ENCODE assay signal across 19 mouse cellular contexts in the genomic region with DNA sequence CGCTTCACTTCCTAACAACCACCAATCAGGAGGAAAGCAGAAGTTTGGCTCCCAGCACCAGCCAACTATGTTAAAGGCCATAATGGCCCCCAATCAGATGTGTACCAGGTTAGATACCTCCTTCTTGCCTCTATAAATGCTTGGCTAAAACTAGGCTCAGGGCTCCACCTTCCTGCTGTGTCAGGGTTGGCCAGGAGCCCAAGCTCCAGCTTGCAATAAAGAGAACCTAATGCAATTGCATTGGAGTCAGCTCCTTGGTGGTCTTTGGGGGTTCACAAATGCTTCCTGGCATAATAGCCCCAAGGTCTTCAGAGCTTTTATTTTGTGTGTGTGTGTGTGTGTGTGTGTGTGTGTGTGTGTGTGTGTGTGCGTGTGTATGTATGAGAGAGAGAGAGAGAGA.
DNase-seq lines count a peak whose midpoint lies in the region; ATAC-seq and TF ChIP-seq lines count a peak whose summit lies in the region.
"Had no signal": no experiment of that assay in that cellular context is flagged by ENCODE, and none has a peak within 500 bp of the region (broad histone marks: within the 10 kb centered on the region; RNA-seq: fewer than 3 reads in every experiment).

No protein-coding gene starts in this region.

- WGBS in heart, postnatal 0 days, result 89% methylated on average over 2 of the region's 2 CpGs
- 84% methylated on average over 2 of the region's 2 CpGs for WGBS in heart, adult 2 months
- 84% methylated on average over 2 of the region's 2 CpGs for WGBS in kidney, adult 2 months
- 100% methylated on average over 1 of the region's 2 CpGs for WGBS in midbrain, postnatal 0 days
- WGBS in midbrain, embryonic 10.5 days, result 96% methylated on average over 1 of the region's 2 CpGs

- no peak for ATAC-seq in heart, postnatal 0 days (ENCODE audit: insufficient read depth, low read depth)
- no peak for ATAC-seq in midbrain, postnatal 0 days (ENCODE audit: low FRiP score)
- ATAC-seq: forebrain, embryonic 13.5 days had no signal

- H3K36me3 ChIP-seq in heart, postnatal 0 days (replicated peaks; ENCODE audit: control insufficient read depth, insufficient read depth, low read length), result no peaks in the 10 kb centered on the region
- H3K36me3 ChIP-seq in heart, adult 2 months (ENCODE audit: control insufficient read depth, insufficient read depth, low read length), result no peaks in the 10 kb centered on the region
- H3K36me3 ChIP-seq in kidney, adult 2 months (ENCODE audit: control insufficient read depth, insufficient read depth, low read length), result no peaks in the 10 kb centered on the region
- no peaks in the 10 kb centered on the region for H3K36me3 ChIP-seq in midbrain, postnatal 0 days (ENCODE audit: insufficient read depth, low read length)
- H3K36me3 ChIP-seq in midbrain, embryonic 10.5 days, result no peaks in the 10 kb centered on the region
- H3K36me3 ChIP-seq: embryonic facial prominence, embryonic 12.5 days; midbrain, embryonic 12.5 days; neural tube, embryonic 12.5 days had no signal

- H3K79me2 ChIP-seq in heart, adult 2 months (replicated peaks; ENCODE audit: control insufficient read depth, insufficient read depth, low read length), result no peaks in the 10 kb centered on the region

- no peaks in the 10 kb centered on the region for H3K27me3 ChIP-seq in heart, postnatal 0 days (ENCODE audit: control insufficient read depth, insufficient read depth, low read length)
- no peaks in the 10 kb centered on the region for H3K27me3 ChIP-seq in heart, adult 2 months (ENCODE audit: control insufficient read depth, insufficient read depth, low read length)
- no peaks in the 10 kb centered on the region for H3K27me3 ChIP-seq in kidney, adult 2 months (replicated peaks; ENCODE audit: control insufficient read depth, insufficient read depth, low read length)
- no peaks in the 10 kb centered on the region for H3K27me3 ChIP-seq in midbrain, postnatal 0 days (ENCODE audit: insufficient read depth, low read length)
- H3K27me3 ChIP-seq in midbrain, embryonic 10.5 days (ENCODE audit: low read depth, poor library complexity, severe bottlenecking), result no peaks in the 10 kb centered on the region
- H3K27me3 ChIP-seq: embryonic facial prominence, embryonic 12.5 days; forebrain, embryonic 13.5 days; midbrain, embryonic 12.5 days; neural tube, embryonic 12.5 days had no signal

- no peak overlapping the region for H3K4me3 ChIP-seq in heart, postnatal 0 days (ENCODE audit: low read depth, low read length)
- no peak overlapping the region for H3K4me3 ChIP-seq in heart, adult 2 months
- no peak overlapping the region for H3K4me3 ChIP-seq in kidney, adult 2 months (ENCODE audit: insufficient read depth, low read depth, low read length)
- no peak overlapping the region for H3K4me3 ChIP-seq in midbrain, postnatal 0 days (ENCODE audit: low read depth, low read length)
- H3K4me3 ChIP-seq in midbrain, embryonic 10.5 days, result no peak overlapping the region
- H3K4me3 ChIP-seq: embryonic facial prominence, embryonic 12.5 days; forebrain, embryonic 13.5 days; left cerebral cortex, adult 2 months; midbrain, embryonic 12.5 days; neural tube, embryonic 12.5 days had no signal

- no peak for TF ChIP-seq EP300 in heart, postnatal 0 days (IDR thresholded peaks at IDR 0.05; ENCODE audit: low read depth)
- TF ChIP-seq EP300 in heart, adult 2 months (IDR thresholded peaks at IDR 0.05; ENCODE audit: insufficient read depth, low read depth, low read length), result no peak

- no peak overlapping the region for H3K4me2 ChIP-seq in heart, postnatal 0 days (ENCODE audit: low read depth, low read length)
- no peak overlapping the region for H3K4me2 ChIP-seq in midbrain, postnatal 0 days (ENCODE audit: low read depth, low read length, poor library complexity, severe bottlenecking)
- H3K4me2 ChIP-seq: embryonic facial prominence, embryonic 12.5 days; forebrain, embryonic 13.5 days; midbrain, embryonic 12.5 days; neural tube, embryonic 12.5 days had no signal

- H3K4me1 ChIP-seq in heart, postnatal 0 days (ENCODE audit: control insufficient read depth, insufficient read depth), result no peaks in the 10 kb centered on the region
- H3K4me1 ChIP-seq in heart, adult 2 months (ENCODE audit: control insufficient read depth, insufficient read depth, low read length), result no peaks in the 10 kb centered on the region
- H3K4me1 ChIP-seq in kidney, adult 2 months (ENCODE audit: control insufficient read depth, insufficient read depth, low read length), result 0 out of 2 replicates have a peak, but pooled peaks cover 2% of the 10 kb centered on the region
- no peaks in the 10 kb centered on the region for H3K4me1 ChIP-seq in midbrain, postnatal 0 days (ENCODE audit: insufficient read depth, low read length)
- peaks cover 5% of the 10 kb centered on the region for H3K4me1 ChIP-seq in midbrain, embryonic 10.5 days
- H3K4me1 ChIP-seq: embryonic facial prominence, embryonic 12.5 days; forebrain, embryonic 13.5 days; midbrain, embryonic 12.5 days; neural tube, embryonic 12.5 days had no signal

- H3K27ac ChIP-seq in heart, postnatal 0 days (ENCODE audit: low read depth), result no peak overlapping the region
- no peak overlapping the region for H3K27ac ChIP-seq in heart, adult 2 months
- peak overlapping the region; percentile 9 for H3K27ac ChIP-seq in kidney, adult 2 months (ENCODE audit: insufficient read depth, low read depth, low read length)
- H3K27ac ChIP-seq in midbrain, postnatal 0 days (ENCODE audit: low read depth, low read length), result no peak overlapping the region
- H3K27ac ChIP-seq in midbrain, embryonic 10.5 days (replicated peaks), result no peak overlapping the region
- H3K27ac ChIP-seq: embryonic facial prominence, embryonic 12.5 days; forebrain, embryonic 13.5 days; left cerebral cortex, adult 2 months; midbrain, embryonic 12.5 days; neural tube, embryonic 12.5 days; stomach, postnatal 0 days had no signal

- H3K9ac ChIP-seq in heart, postnatal 0 days (replicated peaks; ENCODE audit: low read depth, low read length), result no peak overlapping the region
- no peak overlapping the region for H3K9ac ChIP-seq in heart, adult 2 months (ENCODE audit: low read depth, low read length)
- no peak overlapping the region for H3K9ac ChIP-seq in midbrain, postnatal 0 days (replicated peaks; ENCODE audit: low read length, poor library complexity, severe bottlenecking)
- H3K9ac ChIP-seq: embryonic facial prominence, embryonic 12.5 days; forebrain, embryonic 13.5 days; midbrain, embryonic 12.5 days; neural tube, embryonic 12.5 days had no signal

- TF ChIP-seq CTCF in heart, postnatal 0 days (IDR thresholded peaks at IDR 0.05; ENCODE audit: low read depth), result peak; percentile 6; the same call in 1 of the 2 replicates
- no peak for TF ChIP-seq CTCF in heart, adult 2 months (IDR thresholded peaks at IDR 0.05)
- TF ChIP-seq CTCF in kidney, adult 2 months (conservative IDR thresholded peaks at IDR 0.05; ENCODE audit: insufficient read depth, insufficient read length, low read depth, low read length), result no peak
- no peak for TF ChIP-seq CTCF in midbrain, postnatal 0 days (IDR thresholded peaks at IDR 0.05)

- intact Hi-C loops in heart, adult 2 months (cut with DNase I), result no loop called here

- no peaks in the 10 kb centered on the region for H3K9me3 ChIP-seq in heart, postnatal 0 days (replicated peaks; ENCODE audit: control insufficient read depth, low read length)
- no peaks in the 10 kb centered on the region for H3K9me3 ChIP-seq in midbrain, postnatal 0 days (ENCODE audit: low read length)
- H3K9me3 ChIP-seq in midbrain, embryonic 10.5 days (replicated peaks), result no peaks in the 10 kb centered on the region
- H3K9me3 ChIP-seq: embryonic facial prominence, embryonic 12.5 days; forebrain, embryonic 13.5 days; midbrain, embryonic 12.5 days; neural tube, embryonic 12.5 days had no signal

- no peak for TF ChIP-seq POLR2A in heart, adult 2 months (IDR thresholded peaks at IDR 0.05; ENCODE audit: insufficient read depth, low read depth, low read length)
- no peak for TF ChIP-seq POLR2A in kidney, adult 2 months (IDR thresholded peaks at IDR 0.05; ENCODE audit: low read depth, low read length)

- peak; percentile 23 to 58 for DNase-seq in cerebellum, postnatal 25 days
- no peak for DNase-seq in cerebellum, adult 11-12 months
- no peak for DNase-seq in heart, postnatal 0 days (ENCODE audit: low spot score)
- DNase-seq in heart, adult 2 months, result no peak
- no peak for DNase-seq in kidney, adult 2 months
- DNase-seq in kidney, postnatal 14 days, result no peak
- peak; percentile 58 for DNase-seq in midbrain, postnatal 0 days (ENCODE audit: low spot score)
- no peak for DNase-seq in midbrain, embryonic 10.5 days (ENCODE audit: low spot score)
- DNase-seq: adrenal gland, postnatal 25 days; lung, postnatal 10 days; right cerebral cortex, postnatal 14 days; thymus, adult 2 months; thymus, postnatal 4 days had no signal

Comparison
In these comparisons a context has a peak if more than half of its experiments do, and no peak if none do; other contexts are left out.
1. DNase-seq: peak in cerebellum, postnatal 25 days (2 of 2) and midbrain, postnatal 0 days (single experiment); none in cerebellum, adult 11-12 months (single experiment), heart, postnatal 0 days (single experiment), heart, adult 2 months (0 of 2), kidney, adult 2 months (single experiment), kidney, postnatal 14 days (single experiment) and midbrain, embryonic 10.5 days (single experiment).